Mouse (Mus musculus): ENCODE data around the gene Hmcn2. TPM values are rescaled to one million over a fixed set of nuclear protein-coding genes. Genes with fewer than 3 reads are reported as not detected.

Gene Hmcn2
- 4.1 TPM for polyA plus RNA-seq (2012; fragmentation: generic; extraction: Trizol)
- long read RNA-seq, experiment 1, partial matches to known transcripts, result 4 of 11 reads
- long read RNA-seq, experiment 1, other reads (novel, unspliced or antisense), result 7 of 11 reads
- long read RNA-seq, experiment 2, partial matches to known transcripts, result 3 of 9 reads
- long read RNA-seq, experiment 2, other reads (novel, unspliced or antisense), result 5 of 9 reads

DNA sequence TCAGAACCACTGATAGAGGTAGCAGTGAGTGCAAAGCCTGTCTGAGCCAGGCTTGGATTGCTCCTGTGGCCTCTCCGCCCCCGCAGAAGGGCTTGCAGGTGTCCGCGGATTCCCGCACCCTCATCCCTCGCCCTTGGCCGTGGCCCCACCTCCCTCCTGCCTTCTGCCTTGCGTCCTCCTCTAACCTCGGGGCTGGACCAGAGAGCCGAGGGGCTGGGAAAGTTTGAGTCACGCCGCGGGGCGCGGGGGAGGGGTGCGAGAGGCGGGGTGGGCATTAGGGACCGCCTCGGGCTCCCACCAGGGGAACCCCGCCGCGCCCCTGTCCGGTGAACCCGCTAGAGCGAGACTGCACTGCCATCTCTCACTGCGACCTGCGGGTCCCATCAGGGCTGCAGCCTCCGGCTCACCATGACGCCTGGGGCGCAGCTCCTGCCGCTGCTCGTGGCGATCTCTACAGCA is at the start of gene Hmcn2:
TSS of gene Hmcn2 (plus strand) at position 409 of the 459 bp plus-strand sequence.
- no peak within 1 kb of the TSS for H3ac ChIP-seq (ENCODE audit: control insufficient read depth, insufficient read length, low read depth)
- H3K27me3 ChIP-seq (ENCODE audit: control insufficient read depth, insufficient read depth, insufficient read length), result peaks cover 95% of the 10 kb centered on the region
- no peak within 1 kb of the TSS for H3K4me3 ChIP-seq (ENCODE audit: insufficient read depth, poor library complexity, severe bottlenecking)
- H3K36me3 ChIP-seq (ENCODE audit: control insufficient read depth, insufficient read depth), result no peaks in the 10 kb centered on the region
- H3K79me2 ChIP-seq (ENCODE audit: control insufficient read depth, insufficient read depth), result no peaks in the 10 kb centered on the region
- no peak for TF ChIP-seq MAX (IDR thresholded peaks at IDR 0.05)
- no peak for TF ChIP-seq MYOD1 (IDR thresholded peaks at IDR 0.05; ENCODE audit: control insufficient read depth, insufficient read length, low read depth)
- TF ChIP-seq MYOG (IDR thresholded peaks at IDR 0.05; ENCODE audit: control insufficient read depth, extremely low read depth, insufficient read length), result no peak
- no peak for TF ChIP-seq FOSL1 (IDR thresholded peaks at IDR 0.05; ENCODE audit: insufficient read depth, low read length, poor library complexity, severe bottlenecking)
- TF ChIP-seq CTCF (IDR thresholded peaks at IDR 0.05; ENCODE audit: control insufficient read depth, insufficient read depth, insufficient read length), result no peak
- TF ChIP-seq USF1 (IDR thresholded peaks at IDR 0.05; ENCODE audit: low read depth), result no peak
- TF ChIP-seq CEBPB (IDR thresholded peaks at IDR 0.05; ENCODE audit: low read depth), result no peak
- H3K79me3 ChIP-seq (ENCODE audit: low read depth), result no peaks in the 10 kb centered on the region

DNA sequence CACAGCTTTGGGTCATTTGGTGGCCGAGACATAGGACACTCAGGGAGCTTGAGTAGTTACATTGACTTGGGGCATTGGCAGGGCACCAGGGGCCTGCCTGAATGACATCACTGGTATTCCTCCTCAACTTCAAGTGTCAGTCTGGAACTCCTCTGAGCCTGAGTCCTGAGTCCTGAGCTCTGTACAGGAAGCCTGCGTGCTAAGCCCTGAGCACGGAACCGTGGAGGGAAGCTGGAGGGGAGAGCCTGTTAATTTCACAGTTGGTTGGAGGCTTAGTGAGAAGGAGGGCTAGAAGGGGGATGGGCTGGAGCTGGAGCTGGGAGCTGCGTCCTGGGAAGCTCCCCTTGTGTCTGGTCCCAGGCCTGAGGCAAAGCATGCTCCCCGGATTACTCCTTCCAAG is 46.8 kb upstream of the Hmcn2 start:
- Histone ChIP-seq H3K79me2 (ENCODE audit: control insufficient read depth, insufficient read depth) (peaks cover 90% of the 10 kb centered on the region), H3K4me3 (ENCODE audit: insufficient read depth, poor library complexity, severe bottlenecking) (no peak overlapping the region), H3ac (ENCODE audit: control insufficient read depth, insufficient read length, low read depth) (no peak overlapping the region), H3K27me3 (ENCODE audit: control insufficient read depth, insufficient read depth, insufficient read length) (no peaks in the 10 kb centered on the region), H3K36me3 (ENCODE audit: control insufficient read depth, insufficient read depth) (peaks cover 15% of the 10 kb centered on the region), H3K79me3 (ENCODE audit: low read depth) (peaks cover 47% of the 10 kb centered on the region)
- no peak for TF ChIP-seq FOSL1 (IDR thresholded peaks at IDR 0.05; ENCODE audit: insufficient read depth, low read length, poor library complexity, severe bottlenecking)
- TF ChIP-seq MYOG (IDR thresholded peaks at IDR 0.05; ENCODE audit: control insufficient read depth, extremely low read depth, insufficient read length), result no peak
- TF ChIP-seq MAX (IDR thresholded peaks at IDR 0.05), result no peak
- no peak for TF ChIP-seq CEBPB (IDR thresholded peaks at IDR 0.05; ENCODE audit: low read depth)
- TF ChIP-seq USF1 (IDR thresholded peaks at IDR 0.05; ENCODE audit: low read depth), result no peak
- no peak for TF ChIP-seq CTCF (IDR thresholded peaks at IDR 0.05; ENCODE audit: control insufficient read depth, insufficient read depth, insufficient read length)
- no peak for TF ChIP-seq MYOD1 (IDR thresholded peaks at IDR 0.05; ENCODE audit: control insufficient read depth, insufficient read length, low read depth)

GRCm38 (mm10) chr2:31268631-31269030 is 45.6 kb upstream of the Hmcn2 start:
- H3K27me3 ChIP-seq (ENCODE audit: control insufficient read depth, insufficient read depth, insufficient read length), result no peaks in the 10 kb centered on the region
- no peak overlapping the region for H3ac ChIP-seq (ENCODE audit: control insufficient read depth, insufficient read length, low read depth)
- H3K4me3 ChIP-seq (ENCODE audit: insufficient read depth, poor library complexity, severe bottlenecking), result no peak overlapping the region
- H3K36me3 ChIP-seq (ENCODE audit: control insufficient read depth, insufficient read depth), result peaks cover 16% of the 10 kb centered on the region
- TF ChIP-seq MAX (IDR thresholded peaks at IDR 0.05) (no peak), FOSL1 (IDR thresholded peaks at IDR 0.05; ENCODE audit: insufficient read depth, low read length, poor library complexity, severe bottlenecking) (no peak), CTCF (IDR thresholded peaks at IDR 0.05; ENCODE audit: control insufficient read depth, insufficient read depth, insufficient read length) (no peak), MYOG (IDR thresholded peaks at IDR 0.05; ENCODE audit: control insufficient read depth, extremely low read depth, insufficient read length) (no peak), USF1 (IDR thresholded peaks at IDR 0.05; ENCODE audit: low read depth) (no peak), CEBPB (IDR thresholded peaks at IDR 0.05; ENCODE audit: low read depth) (no peak), MYOD1 (IDR thresholded peaks at IDR 0.05; ENCODE audit: control insufficient read depth, insufficient read length, low read depth) (no peak)
- H3K79me2 ChIP-seq (ENCODE audit: control insufficient read depth, insufficient read depth), result peaks cover 78% of the 10 kb centered on the region
- H3K79me3 ChIP-seq (ENCODE audit: low read depth), result peaks cover 37% of the 10 kb centered on the region

GRCm38 (mm10) chr2:31269188-31269587 is 45.0 kb upstream of the Hmcn2 start:
- H3K79me2 ChIP-seq (ENCODE audit: control insufficient read depth, insufficient read depth), result peaks cover 72% of the 10 kb centered on the region
- H3K36me3 ChIP-seq (ENCODE audit: control insufficient read depth, insufficient read depth), result peaks cover 20% of the 10 kb centered on the region
- H3ac ChIP-seq (ENCODE audit: control insufficient read depth, insufficient read length, low read depth), result no peak overlapping the region
- no peaks in the 10 kb centered on the region for H3K27me3 ChIP-seq (ENCODE audit: control insufficient read depth, insufficient read depth, insufficient read length)
- no peak for TF ChIP-seq MYOD1 (IDR thresholded peaks at IDR 0.05; ENCODE audit: control insufficient read depth, insufficient read length, low read depth)
- no peak for TF ChIP-seq MYOG (IDR thresholded peaks at IDR 0.05; ENCODE audit: control insufficient read depth, extremely low read depth, insufficient read length)
- TF ChIP-seq CEBPB (IDR thresholded peaks at IDR 0.05; ENCODE audit: low read depth), result no peak
- TF ChIP-seq FOSL1 (IDR thresholded peaks at IDR 0.05; ENCODE audit: insufficient read depth, low read length, poor library complexity, severe bottlenecking), result no peak
- no peak for TF ChIP-seq CTCF (IDR thresholded peaks at IDR 0.05; ENCODE audit: control insufficient read depth, insufficient read depth, insufficient read length)
- TF ChIP-seq MAX (IDR thresholded peaks at IDR 0.05), result no peak
- TF ChIP-seq USF1 (IDR thresholded peaks at IDR 0.05; ENCODE audit: low read depth), result no peak
- peaks cover 35% of the 10 kb centered on the region for H3K79me3 ChIP-seq (ENCODE audit: low read depth)
- H3K4me3 ChIP-seq (ENCODE audit: insufficient read depth, poor library complexity, severe bottlenecking), result no peak overlapping the region

- Histone ChIP-seq H3K36me3 (ENCODE audit: control insufficient read depth, insufficient read depth) (peaks cover 20% of the 10 kb centered on the region), H3K27me3 (ENCODE audit: control insufficient read depth, insufficient read depth, insufficient read length) (no peaks in the 10 kb centered on the region), H3K4me3 (ENCODE audit: insufficient read depth, poor library complexity, severe bottlenecking) (no peak overlapping the region), H3K79me3 (ENCODE audit: low read depth) (peaks cover 35% of the 10 kb centered on the region), H3ac (ENCODE audit: control insufficient read depth, insufficient read length, low read depth) (no peak overlapping the region), H3K79me2 (ENCODE audit: control insufficient read depth, insufficient read depth) (peaks cover 66% of the 10 kb centered on the region)
- TF ChIP-seq CEBPB (IDR thresholded peaks at IDR 0.05; ENCODE audit: low read depth), result no peak
- no peak for TF ChIP-seq MYOD1 (IDR thresholded peaks at IDR 0.05; ENCODE audit: control insufficient read depth, insufficient read length, low read depth)
- TF ChIP-seq FOSL1 (IDR thresholded peaks at IDR 0.05; ENCODE audit: insufficient read depth, low read length, poor library complexity, severe bottlenecking), result no peak
- no peak for TF ChIP-seq USF1 (IDR thresholded peaks at IDR 0.05; ENCODE audit: low read depth)
- TF ChIP-seq MAX (IDR thresholded peaks at IDR 0.05), result no peak
- no peak for TF ChIP-seq MYOG (IDR thresholded peaks at IDR 0.05; ENCODE audit: control insufficient read depth, extremely low read depth, insufficient read length)
- no peak for TF ChIP-seq CTCF (IDR thresholded peaks at IDR 0.05; ENCODE audit: control insufficient read depth, insufficient read depth, insufficient read length)
These were observed 44.4 kb upstream of the Hmcn2 start for GRCm38 (mm10) chr2:31269847-31270246.

Data from C2C12 (cell line).